Mouse (Mus musculus): ENCODE measurements around the gene Tead1. TPM values are rescaled to one million over a fixed set of nuclear protein-coding genes. Genes with fewer than 3 reads are reported as not detected.

Tead1 gene
- total RNA-seq, 2 experiments from 2014 or later, result 66.2 to 74.8 TPM

- no peak for DNase-seq (ENCODE audit: low spot score in 2 of 2)
These were observed 5.8 kb downstream of the Tead1 start for GRCm38 (mm10) chr7:112684626-112685561.

- DNase-seq (ENCODE audit: low spot score in 2 of 2), result no peak
These were observed 6.9 kb downstream of the Tead1 start for GRCm38 (mm10) chr7:112685993-112686392.

DNA sequence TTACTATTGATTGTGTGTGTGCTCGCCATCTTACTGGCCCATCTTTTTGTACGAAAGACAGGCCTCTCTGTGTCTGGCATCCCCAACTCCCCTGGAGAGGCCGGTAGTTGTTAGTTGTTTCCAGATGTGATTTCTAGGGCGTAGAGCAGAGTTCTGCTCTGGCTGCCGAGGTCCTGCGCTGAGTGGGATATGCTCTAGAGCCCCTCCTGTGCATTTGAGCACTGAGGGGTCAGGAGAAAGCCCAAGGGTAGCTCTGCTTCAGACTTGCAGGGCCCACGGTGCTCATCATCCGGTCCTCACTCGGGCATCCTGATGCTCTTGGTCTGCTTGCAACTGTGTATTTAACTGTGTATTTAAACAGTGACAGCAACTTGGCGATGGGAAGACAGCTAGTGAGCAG is 7.5 kb downstream of the Tead1 start:
- DNase-seq (ENCODE audit: low spot score in 2 of 2), result no peak

DNA sequence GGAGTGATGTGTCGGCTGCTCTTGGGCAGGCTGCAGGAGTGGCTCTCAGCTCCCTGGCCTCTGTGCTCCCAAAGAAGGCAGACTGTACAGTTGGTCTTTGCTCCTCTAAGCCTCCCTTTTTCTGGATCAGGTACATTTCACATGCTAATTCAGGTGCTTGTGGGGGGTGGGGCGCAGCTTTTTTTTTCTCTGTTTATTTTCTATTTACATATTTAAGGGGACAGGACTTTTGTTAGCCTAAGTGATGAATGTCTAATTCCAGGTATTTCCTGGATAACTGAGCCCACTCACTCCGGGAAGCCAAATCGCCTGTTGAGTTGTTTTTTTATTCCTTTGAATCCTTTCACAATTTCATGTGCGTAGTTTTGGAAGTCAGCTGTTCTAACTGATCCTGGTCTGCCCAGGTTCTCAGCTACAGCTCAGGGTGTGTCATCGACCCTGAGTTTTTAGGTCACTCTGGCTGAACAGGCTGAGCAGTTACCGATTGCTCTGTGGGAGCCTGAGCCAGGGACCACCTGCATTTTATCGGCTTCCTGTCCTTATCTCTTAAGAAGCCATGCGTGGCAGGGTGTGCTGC is 9.4 kb downstream of the Tead1 start:
- no peak for DNase-seq (ENCODE audit: low spot score in 2 of 2)

- no peak for DNase-seq (ENCODE audit: low spot score in 2 of 2)
These were observed 12.0 kb downstream of the Tead1 start for GRCm38 (mm10) chr7:112690836-112691781.

DNA sequence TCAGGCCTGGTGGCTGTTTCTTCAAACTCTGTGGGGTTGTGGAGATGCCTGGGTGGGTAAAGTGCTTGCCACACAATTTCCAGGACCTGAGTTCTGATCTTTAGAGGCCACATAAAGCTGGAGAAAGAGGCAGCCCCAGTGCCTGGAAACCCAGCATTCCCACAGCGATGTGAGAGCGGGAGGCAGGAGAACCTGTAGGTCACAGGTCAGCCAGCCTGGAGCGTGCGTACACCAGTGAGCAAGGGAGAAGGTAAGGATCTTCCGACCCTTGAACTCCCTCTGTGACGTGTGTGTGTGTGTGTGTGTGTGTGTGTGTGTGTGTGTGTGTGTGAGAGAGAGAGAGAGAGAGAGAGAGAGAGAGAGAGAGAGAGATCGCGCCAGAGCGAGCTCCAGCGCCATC is 14.4 kb downstream of the Tead1 start:
- DNase-seq (ENCODE audit: low spot score in 2 of 2), result no peak

- DNase-seq (ENCODE audit: low spot score in 2 of 2), result no peak
These were observed 17.7 kb downstream of the Tead1 start for GRCm38 (mm10) chr7:112696777-112697161.

- no peak for DNase-seq (ENCODE audit: low spot score in 2 of 2)
These were observed 18.2 kb downstream of the Tead1 start for GRCm38 (mm10) chr7:112697162-112697841.

DNA sequence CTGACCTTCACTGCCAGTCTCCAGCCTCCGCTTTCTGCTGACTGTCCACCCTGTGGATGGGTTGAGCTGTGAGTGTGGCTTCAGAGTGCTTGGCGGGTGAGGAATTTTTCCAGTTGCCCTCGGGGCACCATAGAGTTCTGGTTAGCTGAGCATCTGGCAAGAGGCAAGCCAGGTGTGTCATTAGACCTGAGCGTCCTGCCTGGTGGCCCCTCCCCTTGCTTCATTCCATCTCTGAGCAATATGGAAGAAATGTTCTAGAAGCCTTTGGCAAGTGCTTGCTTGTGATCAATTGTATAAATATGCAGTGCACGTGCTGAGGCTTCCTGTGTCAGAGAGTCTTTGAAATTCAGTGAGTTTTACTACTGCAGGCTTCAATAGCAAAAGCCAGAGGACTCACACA is 21.0 kb downstream of the Tead1 start:
- DNase-seq (ENCODE audit: low spot score in 2 of 2), result no peak

- DNase-seq (ENCODE audit: low spot score in 2 of 2), result no peak
These were observed 24.2 kb downstream of the Tead1 start for GRCm38 (mm10) chr7:112703341-112703740.

- no peak for DNase-seq (ENCODE audit: low spot score in 2 of 2)
These were observed 26.8 kb downstream of the Tead1 start for GRCm38 (mm10) chr7:112705870-112706269.

- DNase-seq (ENCODE audit: low spot score in 2 of 2), result no peak
These were observed 27.6 kb downstream of the Tead1 start for GRCm38 (mm10) chr7:112706756-112707155.

DNA sequence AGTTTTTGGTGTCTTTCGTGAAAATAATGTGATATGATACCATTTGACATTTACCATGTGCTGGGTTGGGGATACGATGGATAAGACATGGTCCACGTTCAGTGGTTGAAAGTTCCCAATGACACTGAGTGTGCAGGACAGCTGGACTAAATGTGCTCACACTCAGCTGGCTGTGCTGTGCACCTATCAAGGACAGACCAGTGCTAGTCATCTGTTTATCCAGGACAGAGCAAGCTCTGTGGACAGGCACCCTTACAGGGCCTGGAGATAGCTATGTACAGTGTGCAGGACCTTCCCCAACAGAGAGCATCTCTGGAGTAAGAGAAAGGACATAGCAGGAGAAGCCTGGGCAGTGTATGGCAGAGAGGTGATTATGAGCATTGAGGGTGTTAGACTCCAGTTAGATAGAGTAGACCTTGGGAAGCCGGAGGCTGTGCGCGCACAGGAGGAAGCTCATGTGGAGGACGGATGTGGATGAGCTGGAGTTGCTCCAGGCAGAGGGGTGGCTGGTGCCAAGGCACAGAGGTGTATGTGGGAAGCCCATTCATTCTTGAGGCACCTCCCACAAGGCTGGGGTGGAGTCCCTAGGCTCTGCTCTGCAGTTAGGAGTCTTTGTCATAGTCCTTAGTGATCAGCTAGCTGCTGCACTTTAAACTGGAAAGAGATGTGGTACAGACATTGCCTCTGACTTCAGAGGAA is 31.4 kb downstream of the Tead1 start:
- no peak for DNase-seq (ENCODE audit: low spot score in 2 of 2)

DNA sequence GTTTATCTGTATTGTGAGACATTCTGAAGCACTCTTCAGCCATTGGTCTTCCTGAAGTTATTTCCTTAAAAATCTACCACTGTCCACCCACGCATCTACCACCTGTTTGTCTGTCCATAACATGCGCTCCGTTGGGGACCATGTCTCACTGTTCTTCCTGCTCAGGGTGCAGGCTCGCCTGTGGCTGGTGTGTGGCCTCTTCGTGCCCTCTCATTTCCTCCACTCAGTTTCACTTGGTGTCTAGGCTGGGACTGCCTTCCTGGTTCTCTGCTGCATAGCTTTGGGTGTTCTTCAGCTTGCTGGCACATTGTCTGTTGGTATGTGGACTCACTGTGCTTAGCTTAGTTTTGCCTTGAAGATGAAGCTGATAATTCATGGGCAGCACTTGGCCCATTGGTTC is 32.9 kb downstream of the Tead1 start:
- DNase-seq (ENCODE audit: low spot score in 2 of 2), result no peak

GRCm38 (mm10) chr7:112713509-112713908 is 34.4 kb downstream of the Tead1 start:
- DNase-seq (ENCODE audit: low spot score in 2 of 2), result no peak

DNA sequence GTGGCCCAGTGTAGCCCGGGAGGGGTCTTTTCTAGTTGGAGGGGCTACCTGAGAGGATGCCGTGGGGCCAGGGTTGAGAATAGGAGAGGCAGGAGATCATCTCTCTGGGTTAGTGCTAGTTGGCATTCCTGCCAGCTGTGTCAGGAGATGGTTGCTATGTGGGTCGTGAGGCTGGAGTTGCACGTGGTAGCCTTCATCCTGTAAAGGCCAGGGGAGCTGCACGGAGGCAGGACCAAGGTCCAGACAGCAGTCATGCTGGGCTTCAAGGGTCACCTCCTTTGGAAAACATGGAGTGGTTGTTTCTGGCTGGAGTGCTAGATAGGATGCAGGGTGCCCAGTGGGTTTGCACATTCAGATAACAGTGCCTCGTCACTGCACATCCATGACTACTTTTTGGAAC is 35.7 kb downstream of the Tead1 start:
- no peak for DNase-seq (ENCODE audit: low spot score in 2 of 2)

DNA sequence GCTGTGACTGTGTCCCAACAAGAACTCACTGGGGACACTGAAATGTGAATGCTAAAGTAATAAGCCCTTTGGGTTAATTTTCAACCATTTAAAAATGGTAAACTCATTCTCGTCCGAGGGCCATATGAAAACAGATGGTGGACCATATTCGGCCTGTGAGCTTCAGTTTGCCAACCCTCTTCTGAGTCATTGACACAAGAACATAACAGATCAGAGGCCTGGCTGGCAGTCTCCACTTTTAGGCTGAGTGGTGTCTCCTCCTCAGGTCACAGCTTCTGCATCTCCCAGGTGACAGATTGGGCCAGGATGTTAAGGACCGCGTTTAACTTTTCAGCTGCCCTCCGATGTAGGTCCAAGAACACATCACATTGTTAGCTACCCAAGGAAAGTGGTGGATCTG is 37.6 kb downstream of the Tead1 start:
- no peak for DNase-seq (ENCODE audit: low spot score in 2 of 2)

GRCm38 (mm10) chr7:112717676-112718075 is 38.6 kb downstream of the Tead1 start:
- DNase-seq (ENCODE audit: low spot score in 2 of 2), result no peak

DNA sequence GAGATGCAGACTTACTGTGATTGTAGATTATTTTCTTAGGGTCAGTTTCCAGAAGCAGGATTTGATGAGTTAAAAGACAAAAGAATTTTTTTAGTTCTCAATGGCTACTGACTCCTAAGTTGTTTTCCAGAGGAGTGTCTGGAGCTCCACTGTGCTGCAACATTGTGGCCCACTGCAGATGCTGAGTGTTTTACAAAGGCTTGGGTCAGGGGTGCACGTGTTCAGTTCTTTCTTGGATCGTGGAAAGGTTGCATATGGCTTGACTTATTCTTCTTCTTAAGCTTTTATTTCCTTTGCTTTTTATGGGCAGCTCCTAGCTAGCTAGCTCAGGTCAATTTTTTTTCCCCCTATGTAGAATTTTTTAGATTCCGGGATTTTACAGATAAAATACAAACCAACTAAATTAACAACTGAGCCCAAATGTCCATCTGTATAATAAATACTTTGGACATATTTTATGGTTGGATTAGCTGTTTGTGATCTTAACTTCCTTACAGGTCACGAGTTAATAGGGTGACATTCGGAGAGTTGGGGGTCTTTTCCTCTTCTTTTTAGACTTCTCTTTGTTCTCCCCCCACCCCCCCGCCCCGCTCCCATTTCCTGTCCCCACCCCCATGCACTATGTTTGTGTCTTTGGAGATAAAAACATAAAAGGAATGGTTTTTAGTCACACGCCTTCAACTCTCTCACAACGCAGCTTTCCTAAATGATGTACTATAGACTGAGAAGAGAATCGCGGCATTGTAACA is 40.5 kb downstream of the Tead1 start:
- no peak for DNase-seq (ENCODE audit: low spot score in 2 of 2)

All from adrenal gland, postnatal 4 days (tissue).